Mouse (Mus musculus): ENCODE data around the gene Cda. TPM values are rescaled to one million over a fixed set of nuclear protein-coding genes. Genes with fewer than 3 reads are reported as not detected.
A peak's percentile ranks its signal among the peaks of the same experiment; 100 is the strongest.

Cda gene
- not detected for polyA plus RNA-seq (2017; shearing (Covaris generic))

DNA sequence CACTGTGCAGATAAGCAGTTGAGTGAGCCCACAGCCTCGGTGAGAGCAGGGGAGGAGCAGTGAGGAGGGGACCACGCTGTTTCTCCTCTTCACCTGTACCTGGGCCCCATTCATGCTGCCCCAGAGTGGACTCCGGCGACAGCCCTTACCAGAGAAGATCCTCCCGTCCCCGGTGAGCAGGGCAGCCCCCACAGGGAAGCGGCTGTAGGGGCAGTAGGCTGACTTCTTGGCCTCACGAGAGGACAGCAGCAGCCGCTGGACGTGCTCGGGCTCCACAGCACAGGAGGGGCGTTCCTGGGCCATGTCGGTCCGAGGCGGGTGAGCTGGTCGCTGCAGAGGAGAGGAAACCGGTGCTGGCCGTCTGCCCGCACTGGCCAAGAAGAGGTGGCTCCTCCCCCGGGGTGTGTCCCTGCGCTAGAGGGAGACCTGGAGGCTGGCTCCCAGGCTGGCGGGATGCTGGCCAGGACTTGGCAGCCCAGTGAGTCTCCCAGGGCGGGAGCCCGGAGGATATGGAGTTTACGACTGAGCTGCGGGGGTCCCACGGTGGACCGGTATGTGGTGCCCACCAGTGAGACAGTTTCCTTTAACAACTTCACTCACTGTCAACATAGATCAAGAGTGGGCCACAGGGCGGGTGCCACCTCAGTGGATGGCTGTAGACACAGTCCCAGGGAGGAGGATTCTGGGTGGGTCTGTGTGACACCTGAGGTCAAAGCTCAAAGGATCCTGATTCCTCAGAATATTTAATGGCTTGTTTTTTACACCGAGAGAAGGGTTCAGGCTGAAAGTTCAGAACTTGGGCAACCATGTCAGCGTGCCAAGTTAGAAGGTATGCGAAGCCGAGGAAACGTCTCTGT is at the start of gene Cda:
Cda (minus strand) TSS at position 352 of the 857 bp plus-strand sequence.
- ATAC-seq = no peak

DNA sequence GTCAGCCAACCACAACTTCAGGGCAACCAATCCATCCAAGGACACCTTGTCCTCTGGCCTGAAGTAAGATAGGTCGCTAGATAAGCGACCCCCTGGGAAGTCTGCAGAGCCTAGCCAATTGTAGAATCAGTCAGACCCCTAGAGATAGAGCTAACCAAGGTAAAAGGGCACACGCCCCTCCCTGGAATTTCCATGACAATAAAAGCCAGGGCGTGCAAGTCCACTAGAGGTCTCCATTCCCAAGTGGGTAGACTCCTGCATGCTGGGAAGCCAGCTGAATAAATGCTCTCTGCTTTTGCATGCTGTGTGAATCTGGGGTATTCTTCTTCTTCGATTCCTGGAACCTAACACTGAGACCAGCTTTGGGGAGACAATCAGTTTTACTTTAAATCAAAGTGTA is 48.6 kb upstream of the Cda start:
- no peak for ATAC-seq

DNA sequence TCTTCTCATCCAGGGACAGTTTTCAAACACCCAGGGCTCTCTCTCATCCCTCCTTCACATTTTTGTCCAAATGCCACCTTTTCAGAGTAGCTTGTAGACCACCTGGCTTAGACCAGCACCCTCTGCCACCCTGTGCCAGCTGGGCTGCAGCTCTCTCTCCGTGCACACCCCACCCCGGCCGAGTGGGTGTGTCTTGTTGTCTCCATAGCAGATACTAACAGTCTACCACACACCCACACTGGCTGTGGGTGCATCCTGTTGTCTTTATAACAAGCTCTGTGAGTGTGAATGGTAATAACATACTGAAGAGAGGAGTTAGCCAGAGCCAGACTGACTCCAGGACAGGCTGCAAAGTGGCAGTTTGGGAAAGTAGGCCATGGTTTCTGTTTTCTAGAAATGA is 48.2 kb upstream of the Cda start:
- no peak for ATAC-seq

DNA sequence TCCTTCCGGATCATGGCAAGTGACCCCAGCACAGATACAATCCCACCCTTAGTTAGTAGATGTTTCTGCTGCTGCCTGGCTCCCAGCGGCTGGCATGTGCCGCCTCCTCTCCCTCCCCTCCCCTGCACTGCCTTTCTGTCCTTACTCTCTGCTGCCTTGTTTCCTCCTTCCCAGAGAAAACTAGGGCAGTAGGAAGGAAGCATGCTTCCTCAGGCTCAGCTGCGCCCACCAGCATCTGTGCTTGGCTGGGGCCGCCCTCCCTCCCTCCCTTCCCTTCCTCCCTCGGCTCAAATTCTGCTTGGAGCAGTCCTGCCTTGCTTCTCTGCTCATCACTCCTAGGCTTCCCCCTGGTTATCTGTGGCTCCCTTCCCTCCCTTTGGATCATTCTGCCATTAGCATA is 46.9 kb upstream of the Cda start:
- no peak for ATAC-seq

DNA sequence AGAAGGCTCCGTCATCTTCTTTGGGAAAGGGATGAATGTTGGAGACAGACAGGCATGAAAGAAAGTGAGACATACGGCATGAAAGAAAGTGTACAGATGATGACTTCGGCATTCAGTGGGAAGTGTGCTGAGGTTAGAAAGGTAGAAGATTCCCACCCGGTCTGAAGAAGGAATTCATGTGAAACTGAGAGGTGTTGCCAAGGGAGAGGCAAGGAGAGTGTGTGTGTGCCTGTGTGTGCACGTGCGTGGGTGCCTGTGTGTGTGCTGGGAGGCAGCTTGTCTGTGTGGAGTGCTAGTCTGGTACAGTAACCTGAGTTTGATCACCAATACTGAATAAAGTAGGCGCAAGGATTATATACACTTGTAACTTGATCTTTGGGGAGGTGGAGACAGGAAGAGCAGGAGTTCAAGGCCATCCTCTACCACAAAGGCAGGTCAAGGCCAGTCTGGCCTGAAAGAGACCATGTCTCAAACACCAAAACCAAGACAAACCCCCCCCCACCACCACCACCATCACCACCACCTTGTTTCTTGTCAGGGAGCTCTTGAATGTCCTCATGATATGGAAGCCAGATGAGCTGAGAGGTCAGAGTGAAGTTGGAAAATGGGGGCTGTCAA is 43.8 kb upstream of the Cda start:
- ATAC-seq = no peak

DNA sequence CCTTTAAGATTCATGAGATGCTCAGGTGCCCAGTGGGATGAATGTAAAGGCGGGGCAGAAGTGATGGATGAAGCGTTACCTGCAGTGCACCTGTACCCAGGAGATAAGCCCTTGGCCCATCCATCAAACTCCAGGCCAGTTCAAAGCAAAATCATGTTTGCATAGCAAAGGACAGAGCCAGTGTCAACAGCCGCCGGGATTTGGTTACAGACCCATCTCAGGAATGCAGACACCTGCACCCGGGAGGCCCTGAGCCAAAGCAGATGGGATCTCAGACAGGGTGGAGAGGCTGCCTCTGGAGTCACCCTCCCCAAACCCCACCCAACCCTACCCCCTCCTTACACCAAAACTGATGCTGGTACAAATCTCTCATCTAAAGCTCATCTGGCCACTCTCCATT is 43.2 kb upstream of the Cda start:
- no peak for ATAC-seq

DNA sequence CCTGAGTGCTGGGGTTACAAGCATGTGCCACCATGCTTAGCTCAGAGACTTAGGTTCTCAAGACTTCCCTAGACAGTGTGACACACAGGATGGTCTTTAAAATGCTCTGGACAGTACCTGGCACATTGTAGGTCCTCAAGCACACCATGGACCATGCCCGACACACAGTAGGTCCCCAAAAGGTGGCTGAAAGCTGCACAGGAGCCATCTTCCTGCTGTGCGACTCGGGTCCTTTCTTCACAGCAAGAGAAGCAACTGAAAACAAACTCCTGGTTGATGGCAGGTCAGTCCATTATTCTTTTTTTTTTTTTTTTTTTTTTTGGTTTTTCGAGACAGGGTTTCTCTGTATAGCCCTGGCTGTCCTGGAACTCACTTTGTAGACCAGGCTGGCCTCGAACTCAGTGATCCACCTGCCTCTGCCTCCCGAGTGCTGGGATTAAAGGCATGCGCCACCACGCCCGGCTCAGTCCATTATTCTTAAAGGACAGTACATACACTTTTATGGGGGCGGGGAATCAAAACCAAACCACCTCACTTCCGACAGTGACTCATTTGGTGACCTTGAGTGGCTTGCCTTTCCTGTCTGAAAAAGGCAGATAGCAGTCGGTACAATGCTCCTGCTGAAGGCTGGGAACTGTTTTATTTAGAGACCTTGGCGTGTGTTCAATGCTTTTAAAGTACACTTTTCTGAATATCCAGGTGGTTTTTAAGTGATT is 39.8 kb upstream of the Cda start:
- ATAC-seq = peak; percentile 48

DNA sequence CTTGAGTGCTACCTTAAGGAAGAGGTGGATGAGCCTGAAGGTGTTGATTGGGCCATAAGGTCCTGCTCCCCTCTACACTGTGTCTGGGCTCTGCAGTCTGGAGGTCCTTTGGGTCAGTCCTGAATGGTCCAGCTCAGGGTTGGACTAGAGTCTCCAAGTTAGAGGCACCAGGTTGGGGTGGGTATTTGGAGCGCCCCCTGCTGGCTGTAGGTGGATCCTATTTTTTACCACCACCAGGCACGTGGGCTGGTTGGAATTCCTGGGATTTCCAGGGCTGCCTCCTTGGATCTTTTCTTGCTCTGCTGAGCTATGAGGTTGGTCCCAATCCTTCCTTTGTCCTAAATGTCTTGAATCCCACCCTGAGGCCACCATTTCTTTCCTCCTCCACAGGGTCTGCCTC is 37.0 kb upstream of the Cda start:
- no peak for ATAC-seq

DNA sequence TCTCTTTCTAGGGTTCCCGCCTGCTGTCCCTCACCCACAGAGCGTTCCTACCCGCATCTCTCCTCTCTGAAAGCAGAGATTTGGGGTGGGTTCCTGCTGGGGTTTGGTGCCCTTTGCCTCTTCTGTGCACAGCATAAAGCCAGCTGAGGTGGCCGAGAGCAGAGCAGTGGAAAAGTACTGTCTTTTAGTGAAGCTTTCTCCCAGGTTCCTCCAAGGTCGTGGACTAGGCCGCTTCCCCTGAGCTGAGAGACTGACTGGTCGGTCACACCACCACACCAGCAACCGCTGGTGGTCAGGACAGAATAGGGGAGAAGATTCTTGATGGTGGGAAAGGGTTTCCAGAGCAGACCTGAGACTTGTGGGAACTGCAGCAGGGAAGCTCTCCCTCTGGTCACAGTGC is 28.9 kb upstream of the Cda start:
- no peak for ATAC-seq

DNA sequence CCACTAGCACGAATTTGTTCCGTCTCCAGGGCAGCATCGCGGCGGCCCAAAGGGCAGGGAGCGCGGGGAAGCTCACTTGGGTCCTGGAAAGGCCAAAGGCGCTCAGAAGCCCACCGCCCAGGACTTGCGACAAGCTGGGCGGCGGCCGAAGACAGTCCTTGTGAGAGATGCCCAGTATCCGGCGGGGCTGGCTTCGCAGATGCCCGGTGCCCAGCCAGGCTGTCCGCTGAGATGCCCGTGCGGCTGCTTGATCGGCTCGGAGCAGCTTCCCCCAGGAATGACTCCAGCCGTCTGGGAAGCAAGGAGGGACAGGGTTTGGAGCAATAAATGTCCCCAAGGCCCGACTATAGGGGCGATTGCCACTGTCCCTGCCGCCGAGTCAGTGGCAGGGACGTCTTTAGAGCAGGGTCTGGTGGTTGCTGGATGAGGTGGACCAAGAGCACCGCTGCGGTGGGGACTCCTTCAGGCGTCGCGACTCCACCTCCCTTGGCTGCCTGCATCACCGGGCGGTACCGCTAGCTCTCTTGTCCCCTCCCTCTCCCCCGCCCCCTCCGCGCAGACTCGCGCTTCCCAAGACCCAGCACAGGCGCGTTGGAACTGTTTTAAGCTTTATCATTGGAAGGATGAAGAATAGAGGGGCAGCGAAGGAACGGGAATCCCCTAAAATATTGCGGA is 28.3 kb upstream of the Cda start, which contains the start of gene Fam43b:
Fam43b (minus strand) TSS at position 558 of the 675 bp plus-strand sequence.
- ATAC-seq = no peak

DNA sequence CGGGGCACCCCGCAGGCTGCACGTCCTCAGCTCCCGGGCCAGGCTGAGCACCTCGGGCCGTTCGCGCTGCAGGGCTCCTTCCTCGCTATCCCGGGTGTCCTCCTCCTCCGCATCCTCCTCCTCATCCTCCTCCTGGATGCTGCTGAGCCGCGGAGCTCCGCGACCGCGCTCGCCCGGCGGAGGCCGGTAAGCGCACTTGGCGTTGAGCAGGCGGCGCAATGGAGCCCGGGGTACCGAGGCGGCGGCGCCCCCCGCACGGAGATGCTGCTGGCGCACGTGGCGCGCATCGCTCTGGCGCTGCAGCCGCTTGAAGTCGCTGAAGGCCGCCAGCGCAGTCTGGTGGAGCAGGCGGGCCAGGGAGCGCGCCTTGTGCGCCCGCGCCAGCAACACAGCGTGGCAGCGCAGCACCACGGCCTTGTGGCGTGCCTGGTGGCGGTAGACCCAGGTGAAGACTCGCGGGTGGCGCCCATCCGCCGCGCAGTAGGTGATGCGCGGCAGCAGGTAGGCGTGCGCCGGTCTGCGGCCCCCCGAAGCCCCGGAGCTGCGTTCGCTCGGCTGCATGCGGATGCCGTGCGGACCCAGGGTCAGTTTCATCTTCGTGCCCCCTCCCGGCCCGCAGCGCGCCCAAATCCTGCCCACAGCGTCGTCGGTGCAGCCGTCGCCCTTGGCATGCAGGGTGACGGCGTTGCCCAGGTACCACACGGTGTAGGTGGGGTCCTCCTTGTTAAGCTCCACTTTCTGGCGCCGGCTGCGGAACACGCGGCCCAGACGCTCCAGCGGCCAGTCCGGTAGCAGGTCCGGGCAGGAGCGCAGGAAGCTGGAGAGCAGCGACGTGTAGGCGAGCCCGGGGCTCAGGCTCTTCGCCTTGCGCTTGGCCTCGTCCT is 27.5 kb upstream of the Cda start:
- no peak for ATAC-seq

DNA sequence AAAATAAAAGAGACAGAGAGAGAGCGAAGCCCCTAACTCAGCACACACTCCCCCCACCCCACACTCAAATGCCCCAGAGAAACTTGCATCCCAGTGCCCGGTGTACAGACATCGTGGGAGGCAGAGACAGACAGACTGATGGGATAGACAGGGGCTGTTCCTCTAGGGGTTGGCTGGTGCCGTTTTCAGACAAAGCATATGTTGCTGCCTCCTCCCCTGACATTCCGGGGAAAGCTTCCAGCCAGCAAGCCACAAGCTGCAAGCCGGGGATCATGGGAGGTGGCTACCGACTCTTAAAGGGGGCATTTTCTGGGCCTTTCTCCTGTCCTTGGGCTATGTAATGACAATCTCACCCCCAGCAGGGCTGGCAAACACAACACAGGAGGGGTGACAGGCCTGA is 25.9 kb upstream of the Cda start:
- ATAC-seq = no peak

DNA sequence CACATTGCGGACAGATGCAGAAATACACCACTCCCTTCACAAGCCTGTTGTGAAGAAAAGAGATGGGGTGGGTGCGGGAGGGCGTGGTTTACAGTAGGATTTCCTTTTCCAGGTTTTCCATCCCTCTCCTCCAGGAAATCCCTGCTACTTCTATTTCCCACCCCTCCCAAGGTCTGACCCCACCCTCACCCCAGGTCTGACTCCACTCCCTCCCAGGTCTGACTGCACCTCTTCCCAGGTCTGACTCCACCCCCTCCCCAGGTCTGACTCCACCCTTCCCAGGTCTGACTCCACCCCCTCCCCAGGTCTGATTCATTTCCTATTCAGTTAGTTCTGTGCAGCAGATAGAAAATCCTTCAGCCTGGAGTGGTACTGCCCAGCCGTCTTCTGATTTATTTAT is 16.0 kb upstream of the Cda start:
- no peak for ATAC-seq

DNA sequence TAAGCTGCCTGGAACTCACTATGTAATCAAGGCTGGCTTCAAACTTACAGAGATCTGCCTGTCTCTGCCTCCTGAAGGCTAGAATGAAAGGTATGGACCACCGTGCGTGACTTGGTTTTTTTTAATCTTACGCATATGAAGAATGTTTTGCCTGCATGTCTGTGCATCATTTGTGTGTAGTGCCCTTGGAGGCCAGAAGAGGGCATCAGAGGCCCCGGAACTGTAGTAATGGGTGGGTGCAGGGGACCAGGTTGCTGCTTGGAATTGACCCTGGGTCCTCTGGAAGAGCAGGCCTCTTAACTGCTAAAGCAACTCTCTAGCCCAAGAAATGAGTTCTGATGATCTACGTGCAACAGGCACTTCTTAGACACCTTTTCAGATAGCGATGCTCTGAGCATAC is 14.7 kb upstream of the Cda start:
- no peak for ATAC-seq

DNA sequence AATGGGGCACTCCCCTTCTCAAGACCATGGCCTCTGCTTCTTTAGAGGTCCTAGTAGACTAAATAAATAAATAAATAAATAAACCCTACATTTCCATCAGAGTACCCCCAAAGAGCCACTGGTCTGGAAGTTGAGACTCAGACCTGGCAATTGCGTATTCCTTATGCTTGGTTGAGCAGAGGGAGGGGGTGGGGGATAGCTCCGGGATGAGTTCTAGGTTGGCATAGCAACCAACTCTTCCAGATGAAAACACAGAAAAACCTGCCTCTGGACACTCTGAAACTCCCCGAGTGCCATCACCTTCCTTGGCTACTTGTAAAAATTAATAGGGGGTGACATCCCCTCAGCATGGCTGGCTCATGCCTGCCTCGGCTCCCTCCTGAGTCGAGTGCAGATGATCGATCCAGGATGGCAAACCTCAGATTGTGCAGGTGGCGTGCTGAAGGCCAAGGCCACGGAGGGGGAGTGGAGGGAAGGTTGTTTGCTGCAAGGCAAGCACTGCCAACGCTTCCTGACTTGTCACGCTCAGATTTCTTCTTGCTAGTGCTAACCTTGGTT is 12.4 kb upstream of the Cda start:
- no peak for ATAC-seq

DNA sequence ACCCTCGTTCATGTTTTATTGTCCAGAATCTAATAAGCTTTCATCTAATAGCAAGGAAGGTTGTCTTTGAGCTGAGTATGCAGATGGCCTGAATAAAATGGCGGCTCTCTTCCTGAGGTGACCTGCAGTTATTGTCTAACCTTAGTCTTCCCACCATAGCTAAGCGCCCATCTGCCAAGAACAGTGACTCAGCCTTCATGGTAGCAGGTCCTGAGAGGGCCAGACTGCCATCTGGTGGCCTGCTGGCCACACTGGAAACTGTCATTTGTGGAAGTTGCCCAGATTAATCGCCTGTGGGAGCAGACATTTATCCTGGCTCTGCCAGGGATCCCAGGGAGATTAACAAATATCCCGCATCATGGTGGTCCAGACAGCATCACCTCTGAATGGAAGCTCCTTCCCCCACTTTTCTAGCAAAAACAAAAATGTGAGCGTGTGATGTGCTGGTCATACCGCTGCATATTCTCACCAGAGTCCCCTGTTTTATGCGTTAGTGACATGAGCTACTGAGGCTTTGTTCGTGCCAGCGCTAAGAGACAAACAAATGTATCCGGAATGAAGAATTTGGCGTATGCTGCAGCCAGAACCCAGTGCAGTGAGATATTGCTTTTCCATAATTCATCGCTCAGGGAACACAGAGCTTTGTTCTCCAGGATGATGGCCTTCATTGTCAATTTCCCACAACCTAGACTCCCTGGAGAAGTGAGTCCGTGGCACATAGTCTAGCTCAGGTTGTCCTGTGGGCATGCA is 11.5 kb upstream of the Cda start:
- ATAC-seq = no peak

DNA sequence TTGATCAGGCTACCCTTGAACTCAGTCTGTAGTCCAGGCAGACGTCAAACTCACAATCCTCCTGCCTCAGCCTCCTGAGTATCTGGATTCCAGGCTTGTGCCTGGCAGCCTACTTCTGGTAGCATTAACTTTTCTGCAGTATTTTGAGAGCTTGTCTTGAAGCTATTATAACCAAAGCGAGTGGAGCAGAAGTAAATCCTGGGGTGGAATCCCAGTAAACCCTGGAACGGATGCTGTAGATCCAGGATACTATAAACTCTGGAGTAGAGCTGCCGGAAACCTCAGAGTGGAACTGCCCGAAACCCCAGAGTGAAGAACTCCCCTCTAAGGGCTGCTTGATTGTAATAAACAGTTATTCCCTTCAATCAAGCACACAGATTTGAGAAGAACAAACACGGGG is 9.7 kb upstream of the Cda start:
- no peak for ATAC-seq

DNA sequence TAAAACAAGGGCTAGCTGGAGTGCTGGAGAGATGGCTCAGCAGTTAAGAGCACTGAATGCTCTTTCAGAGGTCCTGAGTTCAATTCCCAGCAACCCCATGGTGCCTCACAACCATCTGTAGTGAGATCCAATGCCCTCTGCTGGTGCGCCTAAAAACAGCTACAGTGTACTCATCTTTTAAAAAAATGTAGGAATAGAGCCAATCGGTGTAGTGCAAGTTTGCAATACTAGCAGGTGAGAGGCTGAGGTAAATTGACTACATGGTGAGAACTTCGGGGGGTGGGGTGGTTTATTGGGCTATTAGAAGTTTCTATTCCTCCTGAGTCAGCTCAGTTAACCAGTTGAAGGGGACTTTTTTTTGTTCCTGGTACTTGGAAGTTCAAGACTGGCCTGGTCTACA is 7.3 kb upstream of the Cda start:
- ATAC-seq = no peak

DNA sequence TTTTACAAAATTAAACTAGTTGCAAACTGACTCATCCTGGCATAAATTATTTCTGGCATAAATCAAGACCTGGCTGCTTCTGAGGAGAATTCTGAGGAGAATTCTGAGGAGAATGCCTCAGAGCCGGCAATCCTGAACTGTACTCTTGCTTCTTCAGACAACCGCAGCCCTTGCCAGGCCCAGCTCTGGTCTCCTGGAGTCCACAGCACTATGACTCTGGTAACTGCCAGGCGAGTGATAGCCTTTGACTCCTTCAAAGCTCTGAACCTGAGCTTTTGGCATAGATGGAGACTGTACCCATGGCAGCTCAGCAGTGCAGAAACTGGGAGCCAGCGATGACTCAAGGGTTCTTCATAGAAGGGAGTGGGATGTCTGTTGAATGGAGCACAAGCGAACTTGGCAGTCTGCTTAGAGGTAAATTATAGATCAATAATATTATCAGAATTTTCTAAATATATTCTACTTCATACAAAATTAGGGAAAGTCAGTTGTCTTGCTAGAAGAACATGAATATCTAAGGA is 3.3 kb upstream of the Cda start:
- ATAC-seq = no peak

DNA sequence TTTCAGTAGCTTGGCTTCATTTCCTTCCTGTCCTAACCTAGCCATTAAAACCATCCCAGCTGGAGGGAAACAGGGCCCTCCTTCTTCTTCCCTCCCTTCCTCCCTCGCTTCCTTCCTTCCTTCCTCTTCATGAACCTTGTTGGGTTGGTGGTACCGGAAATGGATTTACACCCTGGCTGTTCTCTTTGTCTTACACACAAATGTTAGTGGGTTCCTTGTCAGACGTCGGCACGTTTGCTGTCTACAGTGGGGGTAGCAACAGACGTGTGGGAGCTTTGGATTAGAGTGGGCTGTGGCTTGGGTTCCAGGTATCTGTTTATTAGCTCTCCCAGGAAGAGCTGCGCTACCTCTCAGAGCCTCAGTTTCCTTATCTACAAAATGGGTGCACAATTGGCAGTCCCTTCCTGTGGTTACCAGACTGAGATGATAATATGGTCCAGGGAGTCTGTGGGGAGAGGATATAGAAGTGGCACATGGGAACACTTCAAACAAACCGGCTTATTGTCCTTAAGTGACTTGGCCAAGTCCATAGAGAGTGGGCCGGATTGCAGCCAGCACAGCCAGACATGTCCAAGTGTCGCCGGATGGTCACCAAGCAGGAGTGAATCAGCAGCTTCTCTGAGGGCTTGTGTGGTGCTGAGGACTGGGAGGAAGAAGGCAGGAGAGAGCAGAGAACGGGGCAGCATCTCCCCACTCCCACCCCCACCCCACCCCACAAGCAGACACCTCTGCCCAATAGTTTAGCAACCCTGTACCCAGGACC is 887 bp upstream of the Cda start:
- no peak for ATAC-seq

Measured in inflammation-experienced regulatory T-cells, adult 6 months (primary cell).